Mouse (Mus musculus): ENCODE data around the gene Ptcra.

- TF ChIP-seq CTCF (IDR thresholded peaks at IDR 0.05; ENCODE audit: control insufficient read depth, insufficient read depth, low read length) (no peak), POLR2A (IDR thresholded peaks at IDR 0.05; ENCODE audit: borderline replicate concordance, control insufficient read depth, low read depth, low read length) (no peak)
These were observed 33.9 kb upstream of the Ptcra start for GRCm38 (mm10) chr17:46797386-46797785.

Data from bone marrow, adult 2 months (tissue).